Mouse (Mus musculus) spleen, postnatal 4 days (tissue): ENCODE measurements around the gene Map3k1.
"Not testable (repeated sequence)": the region's sequence is repeated elsewhere in the genome, so short reads cannot be mapped to it uniquely, and the experiment has no call there.

ENCODE experiments used
- DNase-seq, 2 experiments: peaks; one replicate each; pipeline ENCODE4 v3.0.0; 2022; ENCODE audit warnings: low spot score in 2 of 2

Map3k1 gene

GRCm38 (mm10) chr13:111741991-111742615, 66.7 kb downstream of the Map3k1 start:
- DNase-seq, result peak; percentile 59 to 81

DNA sequence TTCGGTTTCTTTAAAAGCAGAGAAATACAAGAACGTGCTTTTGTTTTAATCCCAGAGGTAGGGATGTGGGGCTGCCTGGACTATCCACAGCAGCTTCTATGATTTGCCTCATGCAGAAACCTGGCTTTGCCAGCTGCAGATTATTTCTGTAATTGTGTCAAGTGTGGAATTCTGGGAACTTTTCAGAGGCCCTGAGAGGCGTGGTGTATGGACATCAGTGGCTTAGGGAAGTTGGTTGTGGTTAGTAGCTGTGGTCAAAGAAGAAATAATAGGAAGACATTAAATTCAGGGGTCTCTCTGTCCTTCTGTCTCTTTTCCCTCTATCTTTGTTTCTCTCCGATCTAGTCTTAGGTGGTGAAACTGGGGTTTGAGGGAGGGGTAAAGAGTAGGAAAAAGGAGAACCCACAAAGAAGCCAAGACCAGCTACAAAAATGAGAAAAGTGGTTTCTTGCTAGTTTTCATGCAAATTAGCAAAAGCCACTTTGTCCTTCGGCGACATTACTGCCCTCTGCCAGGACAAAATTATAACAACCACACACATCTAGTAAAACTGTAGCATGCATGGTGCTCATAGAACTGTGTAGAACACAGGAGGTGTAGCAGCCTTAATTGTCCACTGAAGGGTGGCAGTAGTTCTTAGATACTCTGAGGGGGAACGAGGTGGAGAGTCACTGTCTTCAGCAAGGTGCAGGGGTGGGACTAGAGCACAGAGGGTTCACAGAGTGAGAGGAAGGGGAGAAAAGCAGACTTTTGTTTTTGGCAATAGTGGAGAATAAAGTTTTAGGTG, 67.4 kb downstream of the Map3k1 start:
- DNase-seq, result no peak

DNA sequence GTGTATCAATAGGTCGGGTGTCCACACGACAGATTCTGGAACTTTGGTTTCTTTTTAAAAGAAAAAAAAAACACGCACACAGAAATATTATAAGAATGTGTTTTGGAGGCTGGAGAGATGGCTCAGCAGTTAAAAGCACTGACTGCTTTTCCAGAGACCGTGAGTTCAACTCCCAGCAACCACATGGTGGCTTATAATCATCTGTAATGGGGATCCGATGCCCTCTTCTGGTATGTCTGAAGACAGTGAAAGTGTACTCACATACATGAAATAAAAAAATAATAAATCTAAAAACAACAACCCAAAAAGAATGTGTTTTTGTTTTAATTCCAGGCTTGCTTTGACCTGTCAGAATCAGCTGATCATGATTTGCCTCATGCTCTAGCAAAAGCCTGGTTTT, 81.9 kb downstream of the Map3k1 start:
- DNase-seq, result no peak

DNA sequence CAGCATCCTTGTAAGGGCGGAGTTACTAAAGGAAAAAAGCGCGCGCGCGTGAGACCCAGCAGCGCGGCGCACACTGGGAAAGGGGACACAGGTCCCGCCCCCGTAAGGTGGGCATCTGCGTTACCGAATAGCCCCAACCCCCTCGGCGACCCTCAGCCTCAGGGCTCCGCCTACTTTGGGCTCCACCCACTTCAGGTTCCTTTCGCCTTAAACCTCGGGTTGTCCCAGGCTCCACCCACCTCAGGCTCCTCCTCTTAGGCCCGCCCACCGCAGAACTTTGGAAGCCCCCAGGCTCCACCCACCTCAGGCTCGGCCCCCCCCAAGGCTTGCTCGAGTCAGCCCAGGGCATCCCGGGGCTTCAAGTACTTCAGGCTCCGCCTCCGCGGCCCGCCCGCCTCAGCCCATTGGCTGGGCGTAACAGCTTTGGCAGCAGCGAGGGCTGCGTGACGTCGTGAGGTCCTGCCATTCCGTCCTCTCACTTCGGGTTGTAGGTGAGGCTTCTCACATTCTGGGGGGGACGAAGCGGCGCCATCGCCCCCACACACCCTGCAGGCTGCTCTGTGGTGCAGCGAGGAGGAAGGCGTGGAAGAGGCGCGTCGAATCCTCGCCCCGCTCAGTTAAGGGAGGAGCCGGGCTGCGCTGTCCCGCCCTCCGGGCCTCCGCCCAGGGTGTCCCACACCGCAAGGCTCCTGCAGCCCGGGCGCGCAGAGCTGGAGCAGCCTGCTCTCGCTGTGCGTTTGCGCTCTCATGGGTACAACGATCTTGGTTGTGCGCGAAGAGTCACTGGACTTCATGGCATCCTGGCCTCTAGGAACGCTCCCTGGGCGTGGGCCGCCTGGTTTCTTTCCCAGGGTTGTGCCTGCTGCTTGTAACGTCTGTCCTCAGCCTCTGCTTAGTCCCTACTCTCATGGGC, 83.4 kb downstream of the Map3k1 start:
- peak; percentile 97 to 98 for DNase-seq

- no peak for DNase-seq
These were observed 84.0 kb downstream of the Map3k1 start for GRCm38 (mm10) chr13:111724811-111725164.

DNA sequence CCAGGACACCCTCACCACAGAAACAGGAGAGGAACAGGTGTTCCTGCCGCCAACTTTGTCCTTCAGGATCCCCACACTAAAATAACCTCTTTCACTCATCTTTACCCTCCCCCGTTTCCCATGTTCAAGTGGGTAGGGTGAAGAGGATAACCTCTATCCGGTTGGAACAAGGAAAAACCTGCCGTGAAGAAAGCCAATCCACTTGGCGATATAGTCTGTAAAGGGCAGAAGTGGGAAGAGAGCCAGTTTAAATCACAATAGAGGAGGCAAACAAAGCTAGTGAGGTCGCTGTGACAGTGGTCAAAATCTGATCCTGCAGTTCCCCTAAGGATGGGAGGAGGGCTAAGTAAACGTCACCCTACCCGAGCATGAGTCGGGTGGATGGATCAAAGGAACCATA, 89.1 kb downstream of the Map3k1 start:
- DNase-seq, result no peak

GRCm38 (mm10) chr13:111710531-111710930, 98.3 kb downstream of the Map3k1 start:
- DNase-seq, result no peak

DNA sequence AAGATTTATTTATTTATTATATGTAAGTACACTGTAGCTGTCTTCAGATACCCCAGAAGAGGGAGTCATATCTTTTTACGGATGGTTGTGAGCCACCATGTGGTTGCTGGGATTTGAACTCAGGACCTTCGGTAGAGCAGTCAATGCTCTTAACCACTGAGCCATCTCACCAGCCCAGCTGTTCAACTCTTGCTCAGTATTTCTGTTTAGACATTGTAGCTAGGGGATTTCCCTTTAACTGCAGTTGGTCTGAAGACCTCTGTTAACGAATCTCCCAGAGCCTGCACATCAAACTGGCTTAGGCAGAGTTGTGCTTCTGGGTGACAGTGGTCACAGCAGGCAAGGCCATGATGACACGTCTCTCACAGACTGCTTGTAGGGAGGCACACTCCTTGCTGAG, 104.8 kb downstream of the Map3k1 start:
- not testable (repeated sequence) for DNase-seq

DNA sequence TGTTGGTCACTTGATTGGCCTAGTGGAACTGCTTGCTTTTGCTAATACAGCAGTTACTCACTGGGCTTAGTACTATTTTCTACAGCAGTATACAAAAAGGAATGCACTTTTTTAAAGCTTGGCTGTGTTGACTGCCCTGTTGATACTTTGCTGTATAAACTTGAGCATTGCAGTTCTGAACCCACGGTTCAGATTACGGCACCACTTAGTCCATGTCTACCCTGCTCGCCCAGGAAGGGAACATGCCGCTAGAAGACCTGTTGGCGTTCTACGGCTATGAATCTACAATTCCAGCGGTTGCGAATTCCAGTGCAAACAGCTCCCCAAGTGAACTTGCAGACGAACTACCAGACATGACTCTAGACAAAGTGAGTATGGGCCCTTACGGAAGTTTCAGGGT, 105.4 kb downstream of the Map3k1 start:
- DNase-seq, result no peak
